Mouse (Mus musculus) hindlimb bud, embryonic 11.5 days (tissue): ENCODE results near the gene Rabepk.
"Not testable (repeated sequence)": the region's sequence is repeated elsewhere in the genome, so short reads cannot be mapped to it uniquely, and the experiment has no call there.

Source experiments
- DNase-seq: peaks from one replicate; pipeline ENCODE4 v3.0.0-alpha.2; 2012; ENCODE audit warnings: low read depth, low spot score; ENCODE audit errors: extremely low spot score

Gene Rabepk

DNA sequence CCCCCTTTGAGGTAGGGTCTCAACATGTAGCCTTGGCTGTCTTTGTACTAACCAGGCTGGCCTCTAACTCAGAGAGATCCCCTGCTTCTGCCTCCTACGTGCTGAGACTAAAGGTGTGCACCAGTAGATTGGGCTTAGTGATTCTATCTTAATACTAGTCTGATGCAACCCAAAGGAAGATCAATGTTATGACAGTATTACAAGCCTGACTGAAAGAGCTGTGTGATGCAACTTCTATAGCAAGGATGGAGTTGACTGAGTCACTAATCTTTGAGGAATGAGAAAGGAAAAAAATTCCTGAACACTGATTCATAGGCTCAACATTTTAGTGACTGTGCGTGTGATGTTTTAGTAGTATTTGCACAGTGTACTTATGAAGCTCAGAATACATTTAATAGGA, 29.7 kb downstream of the Rabepk start:
- no peak for DNase-seq

- no peak for DNase-seq
These were observed 34.9 kb downstream of the Rabepk start for GRCm38 (mm10) chr2:34764801-34765200.

DNA sequence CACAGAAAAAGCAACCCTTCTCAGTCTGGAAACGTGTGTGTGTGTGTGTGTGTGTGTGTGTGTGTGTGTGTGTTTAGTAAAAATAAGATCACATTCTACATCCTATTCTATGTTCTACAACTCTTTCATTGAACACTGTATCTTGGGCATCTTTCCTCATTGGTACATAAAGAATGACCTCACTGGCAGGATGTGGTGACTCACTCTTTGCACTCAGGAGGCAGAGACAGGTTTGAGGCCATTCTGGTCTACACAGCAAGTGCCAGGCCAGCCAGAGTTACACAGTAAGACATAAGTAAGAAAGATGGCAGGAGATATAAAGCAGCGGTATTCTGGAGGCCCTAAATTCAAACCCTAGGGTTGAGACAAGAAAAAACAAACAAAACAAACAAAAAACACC, 36.8 kb downstream of the Rabepk start:
- DNase-seq, result no peak

DNA sequence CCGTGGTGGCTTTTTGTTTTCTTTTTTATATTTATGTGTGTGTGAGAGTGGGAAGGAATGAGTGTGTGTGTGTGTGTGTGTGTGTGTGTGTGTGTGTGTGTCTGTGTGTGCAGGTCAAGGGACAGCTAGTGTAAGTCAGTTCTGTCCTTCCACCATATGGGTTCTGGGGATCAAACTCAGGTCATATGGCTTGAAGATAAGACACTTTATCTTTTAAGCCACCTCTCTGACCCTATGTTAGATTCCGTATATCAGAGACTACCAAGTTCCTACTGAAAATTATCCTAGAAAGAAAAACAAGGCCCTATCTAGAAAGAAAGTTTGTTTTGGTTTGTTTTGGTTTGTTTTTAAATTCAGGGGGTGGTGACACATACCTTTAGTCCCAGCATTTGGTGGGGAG, 37.5 kb downstream of the Rabepk start:
- no peak for DNase-seq

DNA sequence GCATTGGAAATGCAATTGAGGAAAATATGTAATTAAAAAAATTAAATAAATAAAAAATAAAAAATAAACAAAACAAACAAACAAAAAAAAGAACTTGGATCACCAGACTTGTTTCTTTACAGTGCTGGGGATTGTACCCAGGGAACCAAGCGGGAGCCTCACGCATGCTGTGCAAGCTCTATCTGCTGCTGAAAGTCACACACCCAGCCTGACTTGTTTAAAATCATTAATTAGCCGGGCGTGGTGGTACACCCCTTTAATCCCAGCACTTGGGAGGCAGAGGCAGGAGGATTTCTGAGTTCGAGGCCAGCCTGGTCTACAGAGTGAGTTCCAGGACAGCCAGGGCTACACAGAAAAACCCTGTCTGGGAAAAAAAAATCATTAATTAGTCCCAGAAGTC, 38.4 kb downstream of the Rabepk start:
- not testable (repeated sequence) for DNase-seq

DNA sequence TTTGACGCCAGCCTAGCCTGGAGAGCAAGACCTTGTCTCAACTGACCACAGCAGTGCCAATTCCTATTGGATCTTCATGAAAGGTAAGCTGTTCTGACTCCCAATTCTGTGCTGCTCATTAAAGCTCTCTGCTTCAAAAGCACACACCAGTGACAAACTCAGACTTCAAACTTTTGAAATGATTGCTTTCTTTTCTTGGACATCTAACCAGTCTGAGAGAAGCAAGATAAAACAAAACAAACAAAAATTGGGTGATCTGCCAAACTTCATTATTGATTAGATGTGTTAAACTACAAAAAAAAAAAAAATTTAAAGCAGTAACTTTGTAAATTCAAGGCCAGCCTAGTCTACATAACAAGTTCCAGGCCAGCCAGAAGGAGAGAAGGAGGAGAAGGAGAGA, 42.4 kb downstream of the Rabepk start:
- DNase-seq, result no peak

- no peak for DNase-seq
These were observed 45.0 kb downstream of the Rabepk start, which contains the start of gene Gapvd1 for GRCm38 (mm10) chr2:34754551-34755358. Gapvd1 (minus strand) TSS chr2:34755232.

GRCm38 (mm10) chr2:34753811-34754550, 45.7 kb downstream of the Rabepk start:
- no peak for DNase-seq

DNA sequence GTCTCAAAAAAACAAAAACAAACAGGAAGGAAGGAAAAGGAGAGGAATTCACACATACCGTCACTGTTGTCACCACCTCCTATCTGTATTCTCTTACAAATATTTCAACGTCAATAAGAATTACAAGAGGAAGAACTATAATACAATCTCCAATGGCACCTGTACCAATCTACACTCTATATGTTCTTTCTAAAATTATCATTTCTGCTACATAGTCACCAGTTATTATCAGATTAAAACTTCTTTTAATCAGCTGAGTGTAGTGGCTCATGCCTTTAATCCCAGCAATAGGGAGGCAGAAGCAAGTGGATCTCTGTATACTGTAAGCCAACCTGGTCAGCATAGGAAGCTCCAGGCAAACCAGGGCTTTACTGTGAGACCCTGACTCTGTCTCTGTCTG, 49.5 kb downstream of the Rabepk start:
- no peak for DNase-seq

GRCm38 (mm10) chr2:34748479-34748878, 51.2 kb downstream of the Rabepk start:
- no peak for DNase-seq

- no peak for DNase-seq
These were observed 54.0 kb downstream of the Rabepk start for GRCm38 (mm10) chr2:34745673-34746072.

DNA sequence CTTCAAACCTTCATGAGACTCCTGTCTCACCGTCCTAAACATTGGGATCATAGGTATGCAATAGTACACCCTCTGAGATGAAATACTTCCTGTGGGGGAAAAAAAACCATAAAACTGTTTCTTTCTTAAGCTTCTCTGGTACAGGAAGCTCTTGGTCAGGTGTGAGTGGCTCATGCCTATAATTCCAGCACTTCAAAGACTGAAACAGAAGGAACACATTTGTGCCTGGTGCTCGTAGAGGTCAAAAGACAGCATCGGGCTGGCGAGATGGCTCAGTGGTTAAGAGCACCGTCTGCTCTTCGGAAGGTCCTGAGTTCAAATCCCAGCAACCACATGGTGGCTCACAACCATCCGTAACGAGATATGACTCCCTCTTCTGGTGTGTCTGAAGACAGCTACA, 55.2 kb downstream of the Rabepk start:
- DNase-seq, result no peak

DNA sequence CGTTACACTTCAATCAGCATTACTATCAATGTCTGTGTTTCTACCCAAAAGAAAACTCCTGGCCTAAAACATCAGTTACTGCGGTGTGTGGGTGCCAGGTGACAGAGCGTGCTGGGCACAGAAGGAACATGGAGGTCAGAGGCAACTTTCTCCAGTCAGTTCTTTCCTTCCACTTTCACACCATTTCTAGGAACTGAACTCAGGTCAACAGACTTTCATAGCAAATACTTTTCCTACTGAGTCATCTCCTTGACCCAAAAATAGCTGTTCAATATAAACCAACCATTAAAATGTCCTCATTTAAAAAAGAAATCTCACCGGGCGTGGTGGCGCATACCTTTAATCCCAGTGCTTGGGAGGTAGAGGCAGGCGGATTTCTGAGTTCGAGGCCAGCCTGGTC, 57.0 kb downstream of the Rabepk start:
- no peak for DNase-seq

DNA sequence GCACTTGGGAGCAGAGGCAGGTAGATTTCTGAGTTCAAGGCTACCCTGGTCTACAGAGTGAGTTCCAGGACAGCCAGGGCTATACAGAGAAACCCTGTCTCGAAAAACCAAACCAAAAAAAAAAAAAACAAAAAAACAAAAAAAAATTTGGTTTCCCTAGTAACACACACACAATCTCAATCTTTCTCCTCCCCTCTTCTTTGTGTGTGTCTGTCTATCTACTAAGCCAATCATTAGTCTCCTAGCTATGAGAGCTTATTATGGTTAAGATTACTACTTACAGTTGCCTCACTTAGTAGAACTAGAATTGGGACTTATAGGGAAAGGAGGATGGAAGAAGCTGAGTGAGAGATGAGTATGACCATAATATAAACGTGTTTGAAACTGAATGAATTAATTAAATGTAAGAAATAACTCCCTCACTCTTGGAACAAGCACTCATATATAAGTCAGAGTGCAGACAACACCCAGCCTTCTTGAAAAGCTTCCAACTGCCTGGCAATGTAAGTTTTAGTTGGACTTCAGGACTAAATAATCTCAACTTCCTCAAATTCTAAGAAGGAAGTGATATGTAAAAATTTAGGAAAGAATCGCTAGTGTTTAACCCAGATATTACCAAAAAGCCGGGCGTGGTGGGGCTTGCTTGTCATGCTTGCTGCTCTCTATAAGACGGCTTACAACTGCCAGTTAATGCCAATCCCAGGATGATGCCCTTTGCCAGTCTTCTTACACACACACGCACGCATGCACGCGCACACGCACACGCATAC, 58.1 kb downstream of the Rabepk start:
- no peak for DNase-seq

- no peak for DNase-seq
These were observed 59.9 kb downstream of the Rabepk start for GRCm38 (mm10) chr2:34739684-34740391.

DNA sequence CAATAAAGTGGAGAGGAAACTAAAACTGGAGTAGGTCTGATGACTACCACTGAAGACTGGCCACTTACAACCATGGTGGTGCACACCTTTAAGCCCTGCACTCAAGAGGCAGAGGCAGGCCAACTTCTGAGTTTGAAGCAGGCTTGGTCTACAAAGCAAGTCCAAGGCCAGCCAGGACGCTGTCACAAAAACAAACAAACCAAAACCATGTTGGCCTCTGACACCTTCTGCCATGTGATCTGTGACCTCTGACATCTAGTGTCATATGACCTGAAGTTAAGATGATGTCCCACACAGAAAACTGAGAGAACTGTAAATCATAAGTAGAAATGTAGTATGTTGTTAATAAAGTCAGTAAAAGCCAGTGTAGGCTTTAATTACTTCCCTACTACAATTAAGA, 61.8 kb downstream of the Rabepk start:
- DNase-seq, result no peak

- DNase-seq, result no peak
These were observed 63.1 kb downstream of the Rabepk start for GRCm38 (mm10) chr2:34736626-34737025.
